ENCODE assay signal across 11 mouse cellular contexts in the genomic region with DNA sequence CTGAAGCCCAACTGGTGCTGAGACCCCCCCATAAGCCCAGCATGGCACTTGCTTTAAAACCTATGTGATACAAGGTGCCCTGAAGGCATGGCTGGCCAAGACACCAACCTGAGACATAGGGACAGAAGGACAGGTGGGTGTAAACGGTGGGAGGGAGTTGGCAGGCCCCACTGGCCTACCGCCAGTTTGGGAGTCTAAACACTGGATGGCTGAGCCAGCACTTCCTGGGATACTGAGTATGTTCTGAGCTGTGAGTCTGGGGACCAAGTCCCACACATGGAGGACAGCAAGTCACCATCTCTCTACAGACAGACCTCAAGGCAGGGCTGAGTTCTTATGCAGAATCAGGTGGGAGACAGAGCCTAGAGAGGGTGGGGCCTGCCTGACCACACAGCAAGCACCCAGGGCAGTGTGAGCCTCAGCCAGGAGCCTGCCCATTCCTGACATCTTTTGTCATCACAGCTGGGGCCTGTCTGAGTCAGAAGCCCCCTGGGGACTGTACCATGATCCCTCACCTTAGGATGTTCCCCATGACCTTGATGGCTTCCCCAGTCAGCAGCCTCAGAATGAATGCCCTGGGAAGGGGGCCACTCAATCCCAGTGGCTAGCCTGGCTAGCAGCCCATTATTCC. TPM values are rescaled to one million over a fixed set of nuclear protein-coding genes. Genes with fewer than 3 reads are reported as not detected.
DNase-seq lines count a peak whose midpoint lies in the region; ATAC-seq and TF ChIP-seq lines count a peak whose summit lies in the region.
"Had no signal": no experiment of that assay in that cellular context is flagged by ENCODE, and none has a peak within 500 bp of the region (broad histone marks: within the 10 kb centered on the region; RNA-seq: fewer than 3 reads in every experiment).

No protein-coding gene starts in this region.

- no peak overlapping the region for H3ac ChIP-seq in myocyte (ENCODE audit: control insufficient read depth, insufficient read length)

- H3K4me2 ChIP-seq in midbrain, embryonic 13.5 days (replicated peaks) = no peak overlapping the region
- H3K4me2 ChIP-seq in midbrain, embryonic 16.5 days (ENCODE audit: low read length) = no peak overlapping the region
- no peak overlapping the region for H3K4me2 ChIP-seq in forebrain, postnatal 0 days (ENCODE audit: low read depth)
- peak overlapping the region; percentile 0 for H3K4me2 ChIP-seq in myocyte (ENCODE audit: low read depth)

- H3K4me1 ChIP-seq in heart, embryonic 10.5 days = peaks cover 39% of the 10 kb centered on the region
- peaks cover 56% of the 10 kb centered on the region for H3K4me1 ChIP-seq in midbrain, embryonic 13.5 days (replicated peaks)
- H3K4me1 ChIP-seq in midbrain, embryonic 16.5 days (ENCODE audit: control insufficient read depth, insufficient read depth, low read length) = peaks cover 4% of the 10 kb centered on the region; the same call in 1 of the 2 replicates
- H3K4me1 ChIP-seq in forebrain, postnatal 0 days (ENCODE audit: insufficient read depth) = 0 out of 2 replicates have a peak, but pooled peaks cover 2% of the 10 kb centered on the region

- no peak for TF ChIP-seq POLR2A in myocyte (IDR thresholded peaks at IDR 0.05; ENCODE audit: insufficient read length, low read depth)

- WGBS in heart, embryonic 10.5 days = 60% methylated on average over 2 of the region's 2 CpGs
- WGBS in midbrain, embryonic 13.5 days = 70% methylated on average over 2 of the region's 2 CpGs
- 81% methylated on average over 2 of the region's 2 CpGs for WGBS in midbrain, embryonic 16.5 days
- WGBS in forebrain, postnatal 0 days = 14% methylated on average over 2 of the region's 2 CpGs

- no peaks in the 10 kb centered on the region for H3K36me3 ChIP-seq in heart, embryonic 10.5 days
- H3K36me3 ChIP-seq in midbrain, embryonic 13.5 days = no peaks in the 10 kb centered on the region
- H3K36me3 ChIP-seq in midbrain, embryonic 16.5 days (ENCODE audit: control insufficient read depth, insufficient read depth, low read length) = no peaks in the 10 kb centered on the region
- no peaks in the 10 kb centered on the region for H3K36me3 ChIP-seq in forebrain, postnatal 0 days (ENCODE audit: insufficient read depth)
- no peaks in the 10 kb centered on the region for H3K36me3 ChIP-seq in myocyte (ENCODE audit: control insufficient read depth, insufficient read depth)

- H3K79me2 ChIP-seq in myocyte (ENCODE audit: control insufficient read depth, insufficient read depth) = no peaks in the 10 kb centered on the region

- TF ChIP-seq CTCF in forebrain, postnatal 0 days (IDR thresholded peaks at IDR 0.05; ENCODE audit: low read depth) = no peak

- 0 out of 2 replicates have a peak overlapping the region, but pooled peaks have one; percentile 16 for H3K27ac ChIP-seq in heart, embryonic 10.5 days
- H3K27ac ChIP-seq in midbrain, embryonic 13.5 days = peak overlapping the region; percentile 31
- H3K27ac ChIP-seq in midbrain, embryonic 16.5 days (ENCODE audit: low read length) = no peak overlapping the region; the same call in 1 of the 2 replicates
- H3K27ac ChIP-seq in forebrain, postnatal 0 days (ENCODE audit: low read depth, low read length) = no peak overlapping the region
- H3K27ac ChIP-seq: macrophage had no signal

- no peak overlapping the region for H3K4me3 ChIP-seq in heart, embryonic 10.5 days
- H3K4me3 ChIP-seq in midbrain, embryonic 13.5 days (replicated peaks) = no peak overlapping the region
- H3K4me3 ChIP-seq in midbrain, embryonic 16.5 days (ENCODE audit: low read depth, low read length) = no peak overlapping the region
- H3K4me3 ChIP-seq in forebrain, postnatal 0 days (ENCODE audit: low read depth, low read length) = no peak overlapping the region
- H3K4me3 ChIP-seq in myocyte = no peak overlapping the region

- ATAC-seq in midbrain, embryonic 13.5 days = peak; percentile 9; the same call in 1 of the 2 replicates
- no peak; the same call in 1 of the 2 replicates for ATAC-seq in midbrain, embryonic 16.5 days
- 0 out of 2 replicates have a peak, but pooled peaks have one; percentile 13 for ATAC-seq in forebrain, postnatal 0 days
- no peak for ATAC-seq in CD4-positive, CD25-positive, alpha-beta regulatory T cell, adult 4 months

- DNase-seq in heart, embryonic 10.5 days (ENCODE audit: low spot score) = no peak
- no peak for DNase-seq in heart, adult 8-10 months (ENCODE audit: low spot score)
- DNase-seq in forebrain, postnatal 0 days = peak; percentile 64
- DNase-seq in thymus, postnatal 14 days = no peak
- DNase-seq: adrenal gland, adult 8-10 months; heart, postnatal 10 days had no signal

- peaks cover 78% of the 10 kb centered on the region for H3K27me3 ChIP-seq in heart, embryonic 10.5 days (ENCODE audit: insufficient read depth, poor library complexity, severe bottlenecking)
- H3K27me3 ChIP-seq in midbrain, embryonic 13.5 days = peaks cover 16% of the 10 kb centered on the region
- H3K27me3 ChIP-seq in midbrain, embryonic 16.5 days (ENCODE audit: control insufficient read depth, insufficient read depth, low read depth, low read length) = peaks cover 2% of the 10 kb centered on the region; the same call in 1 of the 2 replicates
- no peaks in the 10 kb centered on the region for H3K27me3 ChIP-seq in forebrain, postnatal 0 days (ENCODE audit: insufficient read depth, low read length)
- no peaks in the 10 kb centered on the region for H3K27me3 ChIP-seq in myocyte (ENCODE audit: control insufficient read depth, insufficient read depth, insufficient read length)

- H3K9me3 ChIP-seq in heart, embryonic 10.5 days = no peaks in the 10 kb centered on the region
- no peaks in the 10 kb centered on the region for H3K9me3 ChIP-seq in midbrain, embryonic 13.5 days
- no peaks in the 10 kb centered on the region for H3K9me3 ChIP-seq in midbrain, embryonic 16.5 days (replicated peaks; ENCODE audit: control insufficient read depth, low read length, poor library complexity, severe bottlenecking)
- no peaks in the 10 kb centered on the region for H3K9me3 ChIP-seq in forebrain, postnatal 0 days (ENCODE audit: low read length)

- H3K9ac ChIP-seq in midbrain, embryonic 13.5 days (replicated peaks) = no peak overlapping the region
- H3K9ac ChIP-seq in midbrain, embryonic 16.5 days (ENCODE audit: low read depth, low read length) = no peak overlapping the region
- no peak overlapping the region for H3K9ac ChIP-seq in forebrain, postnatal 0 days

TF ChIP-seq in myocyte, 11 proteins besides CTCF, POLR2A, EP300 and RAD21:
- TF ChIP-seq CEBPB (IDR thresholded peaks at IDR 0.05; ENCODE audit: insufficient read depth, poor library complexity, severe bottlenecking) (no peak), USF1 (IDR thresholded peaks at IDR 0.05; ENCODE audit: low read depth) (no peak), TCF12 (IDR thresholded peaks at IDR 0.05; ENCODE audit: insufficient read depth, poor library complexity, severe bottlenecking) (no peak), MYOD1 (IDR thresholded peaks at IDR 0.05; ENCODE audit: control insufficient read depth in 1 of 3, insufficient read length in 2 of 3, low read depth in 2 of 3) (peak in 1 of 3 experiments; percentile 29), POLR2AphosphoS2 (IDR thresholded peaks at IDR 0.05; ENCODE audit: insufficient read length, low read depth) (no peak), MYOG (IDR thresholded peaks at IDR 0.05; ENCODE audit: control insufficient read depth in 1 of 3, insufficient read depth in 1 of 3, insufficient read length in 2 of 3, low read depth in 2 of 3) (peak in 2 of 3 experiments; percentile 11 to 34), E2F4 (IDR thresholded peaks at IDR 0.05; ENCODE audit: insufficient read depth) (no peak)

RNA-seq across cellular contexts. Expression of gene Wnt7b, which starts 13.0 kb away (rescaled TPM):
- 0.97 and 4.3 TPM in 2 replicates for polyA plus RNA-seq in heart, embryonic 10.5 days (2016; fragmentation: Nextera tagmentation; extraction: Ambion mirVana)
- total RNA-seq in heart, adult 8-10 months (2022) = under 1 TPM in 3 of 4 experiments, not detected in 1; 0.06 to 0.19 (median 0.14) TPM
- polyA plus RNA-seq in midbrain, embryonic 13.5 days (2015; fragmentation: Nextera tagmentation; extraction: Ambion mirVana) = 55.9 and 63.4 TPM in 2 replicates
- polyA plus RNA-seq in midbrain, embryonic 16.5 days (2015; fragmentation: Nextera tagmentation; extraction: Ambion mirVana) = 22.6 and 25.3 TPM in 2 replicates
- 59.3 and 67.3 TPM in 2 replicates for total RNA-seq in forebrain, postnatal 0 days (2014; rRNA removed)
- 54.0 and 68.4 TPM in 2 replicates for polyA plus RNA-seq in forebrain, postnatal 0 days (2015; fragmentation: Nextera tagmentation; extraction: Ambion mirVana)
- 7.9 TPM for polyA plus RNA-seq in myocyte (2012; fragmentation: generic; extraction: Trizol)
- polyA plus RNA-seq in CD4-positive, CD25-positive, alpha-beta regulatory T cell, adult 4 months (2017; shearing (Covaris generic)) = not detected
- polyA plus RNA-seq: macrophage had no signal

Comparison
In these comparisons a context has a peak if more than half of its experiments do, and no peak if none do; other contexts are left out.
1. H3K27ac ChIP-seq: peak in heart, embryonic 10.5 days (single experiment) and midbrain, embryonic 13.5 days (single experiment); none in midbrain, embryonic 16.5 days (single experiment) and forebrain, postnatal 0 days (single experiment).
2. ATAC-seq: peak in midbrain, embryonic 13.5 days (single experiment) and forebrain, postnatal 0 days (single experiment); none in midbrain, embryonic 16.5 days (single experiment) and CD4-positive, CD25-positive, alpha-beta regulatory T cell, adult 4 months (single experiment).